Mouse (Mus musculus): ENCODE measurements around the gene 1700056E22Rik. TPM values are rescaled to one million over a fixed set of nuclear protein-coding genes. Genes with fewer than 3 reads are reported as not detected.

The 1700056E22Rik gene
- polyA plus RNA-seq, 1 experiment from 2014 or later, result 1.7 TPM

Other genes with a start within 250 kb of the 1700056E22Rik start
- gene Dusp10, start 21.0 kb downstream of the 1700056E22Rik start, polyA plus RNA-seq (2016; fragmentation: Nextera tagmentation; extraction: Ambion mirVana), result 9.0 and 10.3 TPM in 2 replicates